Mouse (Mus musculus): ENCODE results near the gene Mrgprg. TPM values are rescaled to one million over a fixed set of nuclear protein-coding genes. Genes with fewer than 3 reads are reported as not detected.

The Mrgprg gene
- total RNA-seq, 2 experiments from 2014 or later: not detected

Small RNA genes within 50 kb of the gene (microRNA-seq; reads per million reads assigned to microRNA genes)
- gene Gm22064: not detected

Other genes with a start within 250 kb of the Mrgprg start
- 100 to 1,000 TPM; 164 to 177 TPM for gene Nap1l4, start 217.9 kb downstream of the Mrgprg start, total RNA-seq (2021)
- 10 to 100 TPM; 44.1 to 45.0 TPM for gene Cars, start 166.9 kb downstream of the Mrgprg start, total RNA-seq (2021)
- 1 to 10 TPM; 1.3 to 1.6 TPM for gene Tnfrsf26, start 138.3 kb downstream of the Mrgprg start, total RNA-seq (2021)
- gene Tnfrsf22, start 117.3 kb downstream of the Mrgprg start, total RNA-seq (2021): 1 to 10 TPM; 8.3 to 9.5 TPM
- gene Tnfrsf23, start 81.1 kb downstream of the Mrgprg start, total RNA-seq (2021): 1 to 10 TPM; 3.5 to 4.2 TPM
- 10 to 100 TPM; 42.3 to 50.7 TPM for gene Osbpl5, start 10.0 kb downstream of the Mrgprg start, total RNA-seq (2021)
- 1 to 10 TPM; 3.0 to 3.4 TPM for gene Mrgpre, start 17.5 kb upstream of the Mrgprg start, total RNA-seq (2021)
- 10 to 100 TPM; 12.4 to 13.9 TPM for gene Nadsyn1, start 55.9 kb upstream of the Mrgprg start, total RNA-seq (2021)
- gene Dhcr7, start 56.2 kb upstream of the Mrgprg start, total RNA-seq (2021): 100 to 1,000 TPM; 186 to 188 TPM
- not detected for gene Gm498, start 99.8 kb upstream of the Mrgprg start, total RNA-seq (2021)
- gene Shank2, start 234.9 kb upstream of the Mrgprg start, total RNA-seq (2021): 10 to 100 TPM; 11.1 to 17.7 TPM